ENCODE assay signal across 18 mouse cellular contexts in genomic region chr8:110918027-110918426, GRCm38 (mm10). TPM values are rescaled to one million over a fixed set of nuclear protein-coding genes. Genes with fewer than 3 reads are reported as not detected.
DNase-seq lines count a peak whose midpoint lies in the region; ATAC-seq and TF ChIP-seq lines count a peak whose summit lies in the region.
"Had no signal": no experiment of that assay in that cellular context is flagged by ENCODE, and none has a peak within 500 bp of the region (broad histone marks: within the 10 kb centered on the region; RNA-seq: fewer than 3 reads in every experiment).

No protein-coding gene starts in this region.

- WGBS in kidney, postnatal 0 days: 45% methylated on average over 11 of the region's 11 CpGs
- 64% methylated on average over 11 of the region's 11 CpGs for WGBS in neural tube, embryonic 12.5 days
- WGBS in neural tube, embryonic 15.5 days: 56% methylated on average over 11 of the region's 11 CpGs

- no peak for TF ChIP-seq EP300 in ES-Bruce4 (IDR thresholded peaks at IDR 0.05; ENCODE audit: insufficient read depth, low read depth, low read length)

- H3K27me3 ChIP-seq in kidney, postnatal 0 days (ENCODE audit: insufficient read depth, low read length): no peaks in the 10 kb centered on the region
- no peaks in the 10 kb centered on the region for H3K27me3 ChIP-seq in neural tube, embryonic 12.5 days (replicated peaks)
- H3K27me3 ChIP-seq in neural tube, embryonic 15.5 days (replicated peaks): no peaks in the 10 kb centered on the region
- no peaks in the 10 kb centered on the region for H3K27me3 ChIP-seq in ES-Bruce4 (ENCODE audit: control insufficient read depth, insufficient read depth, low read length, poor library complexity, severe bottlenecking)
- H3K27me3 ChIP-seq in splenic B cell, adult 2 months (ENCODE audit: control insufficient read depth, insufficient read depth, low read length, poor library complexity, severe bottlenecking): no peaks in the 10 kb centered on the region; the same call in 1 of the 2 replicates
- H3K27me3 ChIP-seq: embryonic facial prominence, embryonic 15.5 days; forebrain, embryonic 15.5 days; heart, embryonic 15.5 days; hindbrain, embryonic 13.5 days had no signal

- no peak overlapping the region for H3K9ac ChIP-seq in kidney, postnatal 0 days (ENCODE audit: low read depth, low read length)
- H3K9ac ChIP-seq in neural tube, embryonic 12.5 days: no peak overlapping the region
- no peak overlapping the region for H3K9ac ChIP-seq in neural tube, embryonic 15.5 days (replicated peaks)
- peak overlapping the region; percentile 29; the same call in 1 of the 2 replicates for H3K9ac ChIP-seq in ES-Bruce4 (ENCODE audit: low read depth, poor library complexity, severe bottlenecking)
- H3K9ac ChIP-seq: embryonic facial prominence, embryonic 15.5 days; forebrain, embryonic 15.5 days; heart, embryonic 15.5 days; hindbrain, embryonic 13.5 days had no signal

- no peaks in the 10 kb centered on the region for H3K36me3 ChIP-seq in kidney, postnatal 0 days (ENCODE audit: insufficient read depth, low read length)
- H3K36me3 ChIP-seq in neural tube, embryonic 12.5 days: no peaks in the 10 kb centered on the region
- H3K36me3 ChIP-seq in neural tube, embryonic 15.5 days: no peaks in the 10 kb centered on the region
- no peaks in the 10 kb centered on the region for H3K36me3 ChIP-seq in ES-Bruce4 (ENCODE audit: control insufficient read depth, insufficient read depth, low read length, poor library complexity, severe bottlenecking)
- H3K36me3 ChIP-seq in splenic B cell, adult 2 months (ENCODE audit: control insufficient read depth, insufficient read depth, low read length, poor library complexity, severe bottlenecking): no peaks in the 10 kb centered on the region
- H3K36me3 ChIP-seq: forebrain, embryonic 15.5 days; heart, embryonic 15.5 days; hindbrain, embryonic 13.5 days had no signal

- no peak for TF ChIP-seq CTCF in kidney, postnatal 0 days (IDR thresholded peaks at IDR 0.05; ENCODE audit: low read depth)
- TF ChIP-seq CTCF in ES-Bruce4 (IDR thresholded peaks at IDR 0.05; ENCODE audit: low read depth, low read length): no peak
- TF ChIP-seq CTCF in layer of hippocampus, adult 2 months (conservative IDR thresholded peaks at IDR 0.05): no peak

- no peak overlapping the region for H3K4me3 ChIP-seq in kidney, postnatal 0 days (replicated peaks; ENCODE audit: low read depth, low read length)
- H3K4me3 ChIP-seq in neural tube, embryonic 12.5 days: no peak overlapping the region
- H3K4me3 ChIP-seq in neural tube, embryonic 15.5 days (replicated peaks): no peak overlapping the region
- H3K4me3 ChIP-seq in ES-Bruce4 (ENCODE audit: low read depth, low read length): no peak overlapping the region
- no peak overlapping the region for H3K4me3 ChIP-seq in layer of hippocampus, adult 2 months
- H3K4me3 ChIP-seq: embryonic facial prominence, embryonic 15.5 days; forebrain, embryonic 15.5 days; heart, adult 2 months; heart, embryonic 15.5 days; hindbrain, embryonic 13.5 days had no signal

- no peaks in the 10 kb centered on the region for H3K9me3 ChIP-seq in kidney, postnatal 0 days (replicated peaks; ENCODE audit: low read length)
- H3K9me3 ChIP-seq in neural tube, embryonic 12.5 days: no peaks in the 10 kb centered on the region
- H3K9me3 ChIP-seq in neural tube, embryonic 15.5 days (replicated peaks): no peaks in the 10 kb centered on the region
- no peaks in the 10 kb centered on the region for H3K9me3 ChIP-seq in ES-Bruce4 (replicated peaks; ENCODE audit: control insufficient read depth, insufficient read depth, low read length, poor library complexity, severe bottlenecking)
- H3K9me3 ChIP-seq: embryonic facial prominence, embryonic 15.5 days; forebrain, embryonic 15.5 days; heart, embryonic 15.5 days; hindbrain, embryonic 13.5 days had no signal

- H3K4me1 ChIP-seq in kidney, postnatal 0 days (replicated peaks; ENCODE audit: insufficient read depth, low read length): peaks cover 29% of the 10 kb centered on the region
- peaks cover 33% of the 10 kb centered on the region for H3K4me1 ChIP-seq in neural tube, embryonic 12.5 days
- peaks cover 32% of the 10 kb centered on the region for H3K4me1 ChIP-seq in neural tube, embryonic 15.5 days
- peaks cover 13% of the 10 kb centered on the region for H3K4me1 ChIP-seq in ES-Bruce4 (ENCODE audit: control insufficient read depth, insufficient read depth, low read length)

- ATAC-seq in kidney, postnatal 0 days (replicated peaks; ENCODE audit: low FRiP score, low read depth): no peak
- no peak for ATAC-seq in neural tube, embryonic 12.5 days (ENCODE audit: low FRiP score, low read depth)
- no peak for ATAC-seq in neural tube, embryonic 15.5 days (ENCODE audit: low FRiP score)
- ATAC-seq: forebrain, embryonic 15.5 days had no signal

- TF ChIP-seq POLR2A in ES-Bruce4 (IDR thresholded peaks at IDR 0.05; ENCODE audit: insufficient read depth, low read length): no peak

- H3K27ac ChIP-seq in kidney, postnatal 0 days: peak overlapping the region; percentile 28; the same call in 1 of the 2 replicates
- no peak overlapping the region for H3K27ac ChIP-seq in neural tube, embryonic 12.5 days
- H3K27ac ChIP-seq in neural tube, embryonic 15.5 days (replicated peaks): no peak overlapping the region
- H3K27ac ChIP-seq in ES-Bruce4 (ENCODE audit: insufficient read depth, low read length): no peak overlapping the region
- no peak overlapping the region for H3K27ac ChIP-seq in layer of hippocampus, adult 2 months
- H3K27ac ChIP-seq: embryonic facial prominence, embryonic 15.5 days; forebrain, embryonic 15.5 days; heart, adult 2 months; heart, embryonic 15.5 days; hindbrain, embryonic 13.5 days had no signal

- no peak overlapping the region for H3K4me2 ChIP-seq in kidney, postnatal 0 days (ENCODE audit: low read length)
- peak overlapping the region; percentile 88; the same call in 1 of the 2 replicates for H3K4me2 ChIP-seq in neural tube, embryonic 12.5 days (replicated peaks)
- H3K4me2 ChIP-seq in neural tube, embryonic 15.5 days: no peak overlapping the region
- H3K4me2 ChIP-seq: embryonic facial prominence, embryonic 15.5 days; forebrain, embryonic 15.5 days; heart, embryonic 11.5 days; heart, embryonic 15.5 days; hindbrain, embryonic 13.5 days had no signal

- peak; percentile 39 for DNase-seq in kidney, postnatal 0 days (ENCODE audit: low spot score)
- no peak for DNase-seq in kidney, postnatal 25 days
- DNase-seq in splenic B cell, adult 2 months (ENCODE audit: low read depth, low spot score): peak; percentile 27
- no peak for DNase-seq in spleen, postnatal 4 days (ENCODE audit: low spot score in 2 of 2)
- no peak for DNase-seq in layer of hippocampus, adult 2 months (ENCODE audit: low spot score in 2 of 2)
- DNase-seq: cerebellum, adult 11 months; cerebellum, adult 8-10 months; gastrocnemius, postnatal 10 days; heart, adult 2 months; heart, postnatal 14 days had no signal

RNA-seq across cellular contexts. Expression of gene St3gal2, which starts 1.7 kb away (rescaled TPM):
- polyA plus RNA-seq in kidney, postnatal 0 days (2015; fragmentation: Nextera tagmentation; extraction: Ambion mirVana): 15.1 and 17.2 TPM in 2 replicates
- polyA plus RNA-seq in neural tube, embryonic 12.5 days (2016; fragmentation: Nextera tagmentation; extraction: Ambion mirVana): 35.0 and 37.1 TPM in 2 replicates
- 23.1 and 24.4 TPM in 2 replicates for polyA plus RNA-seq in neural tube, embryonic 15.5 days (2015; fragmentation: Nextera tagmentation; extraction: Ambion mirVana)
- 7.1 and 8.6 TPM in 2 replicates for polyA plus RNA-seq in ES-Bruce4 (2011; ENCODE audit: insufficient read depth, insufficient read length, low read depth, missing spikeins)
- total RNA-seq in layer of hippocampus, adult 2 months (2021): 100 to 1,000 TPM in 1 of 2 experiments, 10 to 100 TPM in 1; 95.1 to 104 TPM

RNA-seq across cellular contexts. Expression of gene Fuk, which starts 15.7 kb away (rescaled TPM):
- polyA plus RNA-seq in kidney, postnatal 0 days (2015; fragmentation: Nextera tagmentation; extraction: Ambion mirVana): 10.1 and 10.7 TPM in 2 replicates
- polyA plus RNA-seq in neural tube, embryonic 12.5 days (2016; fragmentation: Nextera tagmentation; extraction: Ambion mirVana): 9.9 and 11.9 TPM in 2 replicates
- polyA plus RNA-seq in neural tube, embryonic 15.5 days (2015; fragmentation: Nextera tagmentation; extraction: Ambion mirVana): 7.3 and 7.5 TPM in 2 replicates
- polyA plus RNA-seq in ES-Bruce4 (2011; ENCODE audit: insufficient read depth, insufficient read length, low read depth, missing spikeins): 14.8 and 16.7 TPM in 2 replicates
- total RNA-seq in layer of hippocampus, adult 2 months (2021): 10 to 100 TPM; 23.5 to 29.0 TPM

Comparison
In these comparisons a context has a peak if more than half of its experiments do, and no peak if none do; other contexts are left out.
1. DNase-seq: peak in kidney, postnatal 0 days (single experiment) and splenic B cell, adult 2 months (single experiment); none in kidney, postnatal 25 days (0 of 2), spleen, postnatal 4 days (0 of 2) and layer of hippocampus, adult 2 months (0 of 2).